Mouse (Mus musculus): ENCODE data around the gene Scn2a. TPM values are rescaled to one million over a fixed set of nuclear protein-coding genes. Genes with fewer than 3 reads are reported as not detected.

Gene Scn2a
- polyA plus RNA-seq, 1 experiment from 2014 or later = 1.7 TPM

DNA sequence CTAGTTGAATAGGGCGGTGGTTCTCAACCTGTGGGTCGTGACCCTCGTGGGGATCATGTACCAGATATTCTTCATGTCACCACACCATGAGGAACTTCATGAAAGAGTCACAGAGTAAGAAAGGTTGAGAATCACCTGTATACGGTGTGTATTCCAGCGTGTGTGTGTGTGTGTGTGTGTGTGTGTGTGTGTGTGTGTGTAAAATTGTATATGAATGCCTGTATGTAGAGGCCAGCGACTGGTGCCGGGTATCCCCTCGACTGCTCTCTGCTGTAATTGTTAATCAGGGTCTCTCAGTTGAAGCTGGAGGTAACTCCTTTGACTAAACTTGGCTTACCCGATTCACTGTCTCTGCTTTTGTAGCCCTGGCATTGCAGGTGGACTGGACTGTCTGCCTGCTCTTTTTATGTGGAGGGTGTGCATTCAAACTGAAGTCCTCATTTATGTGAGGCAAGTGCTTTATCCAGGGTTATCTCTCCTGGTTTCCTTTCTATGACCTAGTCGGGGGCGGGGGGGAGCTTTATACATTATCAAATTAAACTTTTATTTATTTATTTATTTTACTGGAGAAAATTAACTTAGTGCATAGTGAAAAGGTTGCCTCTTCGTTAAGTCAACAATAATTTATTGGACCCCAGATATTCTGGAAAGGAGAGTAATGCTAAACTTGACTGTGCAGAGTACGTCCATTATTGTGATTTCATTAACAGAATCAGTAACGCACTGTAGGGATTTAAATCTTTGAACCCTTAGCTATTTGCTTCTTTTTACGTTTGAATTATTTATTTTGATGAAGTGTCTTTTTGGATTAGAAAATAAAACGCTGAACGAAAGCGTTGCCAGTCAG, 47.2 kb downstream of the Scn2a start:
- DNase-seq (ENCODE audit: low spot score) = no peak
- no peaks in the 10 kb centered on the region for H3K4me1 ChIP-seq
- no peaks in the 10 kb centered on the region for H3K9me3 ChIP-seq
- WGBS = 55% methylated on average over 18 of the region's 18 CpGs
- no peak overlapping the region for H3K27ac ChIP-seq
- H3K4me3 ChIP-seq = peak overlapping the region; percentile 51
- no peaks in the 10 kb centered on the region for H3K36me3 ChIP-seq
- H3K27me3 ChIP-seq (ENCODE audit: insufficient read depth, poor library complexity, severe bottlenecking) = no peaks in the 10 kb centered on the region

GRCm38 (mm10) chr2:65668437-65669135, 48.0 kb downstream of the Scn2a start:
- Histone ChIP-seq H3K27ac (peak overlapping the region; percentile 19; the same call in 1 of the 2 replicates), H3K27me3 (ENCODE audit: insufficient read depth, poor library complexity, severe bottlenecking) (no peaks in the 10 kb centered on the region), H3K36me3 (no peaks in the 10 kb centered on the region), H3K4me3 (peak overlapping the region; percentile 51), H3K9me3 (no peaks in the 10 kb centered on the region), H3K4me1 (no peaks in the 10 kb centered on the region)
- peak; percentile 90 for DNase-seq (ENCODE audit: low spot score)
- WGBS = 19% methylated on average over 12 of the region's 12 CpGs

- no peak for DNase-seq (ENCODE audit: low spot score)
- H3K4me3 ChIP-seq = no peak overlapping the region
- WGBS = 71% methylated on average over 8 of the region's 8 CpGs
- no peak overlapping the region for H3K27ac ChIP-seq
- H3K9me3 ChIP-seq = no peaks in the 10 kb centered on the region
- H3K27me3 ChIP-seq (ENCODE audit: insufficient read depth, poor library complexity, severe bottlenecking) = no peaks in the 10 kb centered on the region
- H3K4me1 ChIP-seq = no peaks in the 10 kb centered on the region
- no peaks in the 10 kb centered on the region for H3K36me3 ChIP-seq
Observed at GRCm38 (mm10) chr2:65669561-65669960, 49.0 kb downstream of the Scn2a start.

- 54% methylated on average over 12 of the region's 12 CpGs for WGBS
- Histone ChIP-seq H3K9me3 (no peaks in the 10 kb centered on the region), H3K27me3 (ENCODE audit: insufficient read depth, poor library complexity, severe bottlenecking) (no peaks in the 10 kb centered on the region), H3K4me1 (no peaks in the 10 kb centered on the region), H3K4me3 (no peak overlapping the region), H3K36me3 (no peaks in the 10 kb centered on the region), H3K27ac (no peak overlapping the region)
- no peak for DNase-seq (ENCODE audit: low spot score)
Observed at GRCm38 (mm10) chr2:65670153-65670817, 49.7 kb downstream of the Scn2a start.

GRCm38 (mm10) chr2:65679621-65680020, 59.0 kb downstream of the Scn2a start:
- Histone ChIP-seq H3K27ac (no peak overlapping the region), H3K27me3 (ENCODE audit: insufficient read depth, poor library complexity, severe bottlenecking) (no peaks in the 10 kb centered on the region), H3K9me3 (no peaks in the 10 kb centered on the region), H3K4me3 (no peak overlapping the region), H3K36me3 (no peaks in the 10 kb centered on the region), H3K4me1 (no peaks in the 10 kb centered on the region)
- DNase-seq (ENCODE audit: low spot score) = no peak
- 77% methylated on average over 4 of the region's 4 CpGs for WGBS

- no peak overlapping the region for H3K27ac ChIP-seq
- no peaks in the 10 kb centered on the region for H3K36me3 ChIP-seq
- H3K9me3 ChIP-seq = no peaks in the 10 kb centered on the region
- H3K27me3 ChIP-seq (ENCODE audit: insufficient read depth, poor library complexity, severe bottlenecking) = no peaks in the 10 kb centered on the region
- WGBS = 44% methylated on average over 3 of the region's 3 CpGs
- H3K4me3 ChIP-seq = no peak overlapping the region
- H3K4me1 ChIP-seq = no peaks in the 10 kb centered on the region
- no peak for DNase-seq (ENCODE audit: low spot score)
Observed at GRCm38 (mm10) chr2:65685151-65685550, 64.6 kb downstream of the Scn2a start.

GRCm38 (mm10) chr2:65690456-65691184, 70.0 kb downstream of the Scn2a start:
- H3K27me3 ChIP-seq (ENCODE audit: insufficient read depth, poor library complexity, severe bottlenecking) = no peaks in the 10 kb centered on the region
- no peak overlapping the region for H3K4me3 ChIP-seq
- H3K4me1 ChIP-seq = no peaks in the 10 kb centered on the region
- H3K36me3 ChIP-seq = no peaks in the 10 kb centered on the region
- no peak overlapping the region for H3K27ac ChIP-seq
- no peaks in the 10 kb centered on the region for H3K9me3 ChIP-seq
- 84% methylated on average over 6 of the region's 6 CpGs for WGBS
- DNase-seq (ENCODE audit: low spot score) = no peak

DNA sequence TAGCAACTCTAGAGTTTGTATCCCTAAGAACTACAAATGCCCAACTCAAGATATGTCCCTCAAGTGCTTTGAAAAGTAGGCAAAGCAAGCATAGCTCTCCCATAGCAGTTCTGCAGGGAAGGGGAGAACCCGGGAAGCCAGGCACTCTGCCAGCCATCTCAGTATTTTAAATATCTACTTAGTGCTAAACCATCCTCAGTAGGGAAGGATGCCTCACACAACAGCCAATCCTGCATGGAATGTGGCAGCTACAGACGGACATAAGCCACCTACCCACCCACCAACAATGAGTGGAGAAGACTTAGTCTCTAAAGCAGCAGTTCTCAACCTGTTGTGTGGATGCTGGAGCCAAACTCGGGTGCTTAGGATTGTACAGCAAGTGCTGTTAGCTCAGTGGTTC, 73.9 kb downstream of the Scn2a start:
- H3K27ac ChIP-seq = no peak overlapping the region
- H3K27me3 ChIP-seq (ENCODE audit: insufficient read depth, poor library complexity, severe bottlenecking) = no peaks in the 10 kb centered on the region
- no peaks in the 10 kb centered on the region for H3K4me1 ChIP-seq
- 69% methylated on average over 3 of the region's 3 CpGs for WGBS
- no peak for DNase-seq (ENCODE audit: low spot score)
- no peaks in the 10 kb centered on the region for H3K9me3 ChIP-seq
- H3K36me3 ChIP-seq = no peaks in the 10 kb centered on the region
- H3K4me3 ChIP-seq = no peak overlapping the region

DNA sequence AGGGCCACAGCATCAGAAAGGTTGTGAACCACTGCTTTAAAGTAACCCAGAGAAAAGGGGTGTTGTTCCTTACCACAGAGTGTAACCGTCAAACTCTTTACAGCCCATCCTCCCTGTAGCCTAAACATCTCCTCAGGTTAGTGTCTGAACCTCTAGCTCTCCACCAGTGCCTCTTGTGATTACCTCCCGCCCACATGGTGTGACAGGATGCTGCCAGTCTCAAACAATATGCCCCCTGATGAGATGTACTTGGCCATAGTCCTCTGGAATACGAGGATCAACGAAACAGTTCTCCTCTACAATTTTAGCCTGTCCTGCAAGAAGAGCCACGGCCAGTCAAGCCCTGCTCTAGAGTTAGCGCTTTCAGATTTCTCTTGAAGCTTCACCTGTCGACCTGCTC, 74.5 kb downstream of the Scn2a start:
- WGBS = 77% methylated on average over 7 of the region's 7 CpGs
- Histone ChIP-seq H3K4me3 (no peak overlapping the region), H3K4me1 (no peaks in the 10 kb centered on the region), H3K27ac (no peak overlapping the region), H3K9me3 (no peaks in the 10 kb centered on the region), H3K27me3 (ENCODE audit: insufficient read depth, poor library complexity, severe bottlenecking) (no peaks in the 10 kb centered on the region), H3K36me3 (no peaks in the 10 kb centered on the region)
- no peak for DNase-seq (ENCODE audit: low spot score)

GRCm38 (mm10) chr2:65700246-65700645, 79.7 kb downstream of the Scn2a start:
- Histone ChIP-seq H3K36me3 (no peaks in the 10 kb centered on the region), H3K9me3 (no peaks in the 10 kb centered on the region), H3K27ac (no peak overlapping the region), H3K4me1 (no peaks in the 10 kb centered on the region), H3K27me3 (ENCODE audit: insufficient read depth, poor library complexity, severe bottlenecking) (no peaks in the 10 kb centered on the region), H3K4me3 (no peak overlapping the region)
- 79% methylated on average over 1 of the region's 1 CpGs for WGBS
- DNase-seq (ENCODE audit: low spot score) = no peak

DNA sequence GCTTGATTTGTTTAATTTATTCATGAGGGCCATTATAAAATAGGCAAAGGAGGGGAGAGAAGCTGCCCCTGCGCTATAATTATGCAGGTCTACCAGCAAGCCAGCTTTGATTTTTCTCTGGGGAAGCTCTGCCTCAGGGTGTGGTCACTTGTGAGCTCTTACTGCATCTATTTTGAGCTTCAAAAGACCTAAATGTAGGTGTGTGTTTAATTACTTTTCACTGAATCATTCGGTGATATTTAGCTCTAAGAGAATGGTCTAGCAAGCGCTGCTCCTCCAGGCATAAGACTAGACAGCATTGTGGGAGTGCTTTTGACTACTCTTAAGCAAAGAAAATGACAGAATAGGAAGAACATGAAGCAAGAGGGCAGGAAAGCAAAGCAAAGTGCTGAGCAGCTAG, 80.6 kb downstream of the Scn2a start:
- Histone ChIP-seq H3K27me3 (ENCODE audit: insufficient read depth, poor library complexity, severe bottlenecking) (no peaks in the 10 kb centered on the region), H3K4me1 (no peaks in the 10 kb centered on the region), H3K4me3 (no peak overlapping the region), H3K9me3 (no peaks in the 10 kb centered on the region), H3K36me3 (no peaks in the 10 kb centered on the region), H3K27ac (no peak overlapping the region)
- WGBS = 91% methylated on average over 3 of the region's 3 CpGs
- no peak for DNase-seq (ENCODE audit: low spot score)

GRCm38 (mm10) chr2:65722219-65722800, 101.7 kb downstream of the Scn2a start:
- no peaks in the 10 kb centered on the region for H3K27me3 ChIP-seq (ENCODE audit: insufficient read depth, poor library complexity, severe bottlenecking)
- H3K4me1 ChIP-seq = no peaks in the 10 kb centered on the region
- H3K4me3 ChIP-seq = no peak overlapping the region
- H3K27ac ChIP-seq = no peak overlapping the region
- H3K36me3 ChIP-seq = no peaks in the 10 kb centered on the region
- 90% methylated on average over 6 of the region's 6 CpGs for WGBS
- no peak for DNase-seq (ENCODE audit: low spot score)
- no peaks in the 10 kb centered on the region for H3K9me3 ChIP-seq
